In genomic region chr5:74189484-74190160, GRCm38 (mm10) we compare ENCODE assay signal across 15 mouse cellular contexts. TPM values are rescaled to one million over a fixed set of nuclear protein-coding genes. Genes with fewer than 3 reads are reported as not detected.
DNase-seq lines count a peak whose midpoint lies in the region; ATAC-seq and TF ChIP-seq lines count a peak whose summit lies in the region.
"Had no signal": no experiment of that assay in that cellular context is flagged by ENCODE, and none has a peak within 500 bp of the region (broad histone marks: within the 10 kb centered on the region; RNA-seq: fewer than 3 reads in every experiment).

No protein-coding gene starts in this region.

- no peak overlapping the region for H3K4me3 ChIP-seq in heart, embryonic 13.5 days
- H3K4me3 ChIP-seq in left cerebral cortex, adult 2 months: peak overlapping the region; percentile 18; the same call in 1 of the 2 replicates
- H3K4me3 ChIP-seq in brown adipose tissue, adult 24 weeks (ENCODE audit: insufficient read depth, low read depth, low read length): peak overlapping the region; percentile 12
- H3K4me3 ChIP-seq in forebrain, embryonic 16.5 days (replicated peaks; ENCODE audit: low read length): no peak overlapping the region
- H3K4me3 ChIP-seq: erythroblast, embryonic 14.5 days; hindbrain, embryonic 15.5 days; liver, embryonic 15.5 days; midbrain, embryonic 12.5 days; neural tube, embryonic 12.5 days had no signal

- no peak for DNase-seq in heart, adult 18-20 months
- DNase-seq in left cerebral cortex, adult 2 months (ENCODE audit: extremely low spot score in 1 of 2, low spot score in 2 of 2): no peak
- DNase-seq in left cerebral cortex, postnatal 10 days (ENCODE audit: extremely low spot score in 1 of 2, low spot score in 2 of 2): no peak
- DNase-seq: adrenal gland, adult 8-10 months; cerebellum, postnatal 36 days had no signal

- H3K4me2 ChIP-seq in heart, embryonic 13.5 days: peak overlapping the region; percentile 31; the same call in 1 of the 2 replicates
- H3K4me2 ChIP-seq in forebrain, embryonic 16.5 days (ENCODE audit: low read length): peak overlapping the region; percentile 20; the same call in 1 of the 2 replicates
- H3K4me2 ChIP-seq: hindbrain, embryonic 15.5 days; liver, embryonic 15.5 days; midbrain, embryonic 12.5 days; neural tube, embryonic 12.5 days had no signal

- ATAC-seq in heart, embryonic 13.5 days (ENCODE audit: extremely low read depth, insufficient number of reproducible peaks, low FRiP score, low TSS enrichment): no peak
- no peak for ATAC-seq in forebrain, embryonic 16.5 days
- ATAC-seq in monocyte, adult 5-6 weeks (replicated peaks; ENCODE audit: insufficient number of reproducible peaks, low FRiP score, low TSS enrichment, poor library complexity, severe bottlenecking): no peak

- intact Hi-C loops in left cerebral cortex, adult 2 months (cut with DNase I): loop anchor here (10.0 kb wide), 2 partner anchors 125 to 235 kb away; partner anchors contain the start of gene Usp46
- intact Hi-C loops in left cerebral cortex, postnatal 10 days (cut with DNase I): loop anchor here (5.0 kb wide), 1 partner anchor 97 kb away; no protein-coding TSS in a partner anchor

- H3K9ac ChIP-seq in heart, embryonic 13.5 days: peak overlapping the region; percentile 0; the same call in 1 of the 2 replicates
- no peak overlapping the region for H3K9ac ChIP-seq in forebrain, embryonic 16.5 days (replicated peaks; ENCODE audit: low read depth, low read length)
- H3K9ac ChIP-seq: hindbrain, embryonic 15.5 days; liver, embryonic 15.5 days; midbrain, embryonic 12.5 days; neural tube, embryonic 12.5 days had no signal

- H3K9me3 ChIP-seq in heart, embryonic 13.5 days: no peaks in the 10 kb centered on the region
- no peaks in the 10 kb centered on the region for H3K9me3 ChIP-seq in forebrain, embryonic 16.5 days (ENCODE audit: control insufficient read depth, low read length)
- H3K9me3 ChIP-seq: hindbrain, embryonic 15.5 days; liver, embryonic 15.5 days; midbrain, embryonic 12.5 days; neural tube, embryonic 12.5 days had no signal

- H3K27ac ChIP-seq in heart, embryonic 13.5 days (replicated peaks): peak overlapping the region; percentile 66
- peak overlapping the region; percentile 56 for H3K27ac ChIP-seq in left cerebral cortex, adult 2 months
- no peak overlapping the region for H3K27ac ChIP-seq in brown adipose tissue, adult 24 weeks (replicated peaks; ENCODE audit: low read depth, low read length)
- H3K27ac ChIP-seq in forebrain, embryonic 16.5 days (ENCODE audit: low read length): no peak overlapping the region
- H3K27ac ChIP-seq: hindbrain, embryonic 15.5 days; liver, embryonic 15.5 days; midbrain, embryonic 12.5 days; neural tube, embryonic 12.5 days had no signal

- WGBS in heart, embryonic 13.5 days: 66% methylated on average over 9 of the region's 9 CpGs
- WGBS in forebrain, embryonic 16.5 days: 31% methylated on average over 9 of the region's 9 CpGs

- TF ChIP-seq CTCF in left cerebral cortex, adult 2 months (IDR thresholded peaks at IDR 0.05): no peak

- H3K36me3 ChIP-seq in heart, embryonic 13.5 days: no peaks in the 10 kb centered on the region
- no peaks in the 10 kb centered on the region for H3K36me3 ChIP-seq in forebrain, embryonic 16.5 days (ENCODE audit: control insufficient read depth, insufficient read depth)
- H3K36me3 ChIP-seq: hindbrain, embryonic 15.5 days; liver, embryonic 15.5 days; midbrain, embryonic 12.5 days; neural tube, embryonic 12.5 days had no signal

- peaks cover 83% of the 10 kb centered on the region for H3K4me1 ChIP-seq in heart, embryonic 13.5 days
- H3K4me1 ChIP-seq in brown adipose tissue, adult 24 weeks (ENCODE audit: control insufficient read depth, insufficient read depth, insufficient read length, low read length): no peaks in the 10 kb centered on the region; the same call in none of the 2 replicates
- peaks cover 15% of the 10 kb centered on the region for H3K4me1 ChIP-seq in forebrain, embryonic 16.5 days (replicated peaks; ENCODE audit: control insufficient read depth, insufficient read depth, low read length)

- 0 out of 2 replicates have a peak, but pooled peaks cover 3% of the 10 kb centered on the region for H3K27me3 ChIP-seq in heart, embryonic 13.5 days (replicated peaks)
- peaks cover 4% of the 10 kb centered on the region; the same call in 1 of the 2 replicates for H3K27me3 ChIP-seq in forebrain, embryonic 16.5 days (replicated peaks; ENCODE audit: control insufficient read depth, insufficient read depth, low read length)
- H3K27me3 ChIP-seq: CH12.LX; hindbrain, embryonic 15.5 days had no signal

RNA-seq across cellular contexts. Expression of gene Rasl11b, which starts 5.5 kb away (rescaled TPM):
- 79.7 and 88.1 TPM in 2 replicates for polyA plus RNA-seq in heart, embryonic 13.5 days (2015; fragmentation: Nextera tagmentation; extraction: Ambion mirVana)
- 10 to 100 TPM; 28.0 to 31.6 TPM for total RNA-seq in heart, adult 18-20 months (2021)
- 100 to 1,000 TPM in 1 of 2 experiments, 10 to 100 TPM in 1; 72.5 to 103 TPM for total RNA-seq in left cerebral cortex, adult 2 months (2021)
- 10 to 100 TPM; 74.5 to 75.6 TPM for total RNA-seq in left cerebral cortex, postnatal 10 days (2021)
- 1.1 and 1.7 TPM in 2 replicates for polyA plus RNA-seq in brown adipose tissue, adult 24 weeks (2012; ENCODE audit: insufficient read depth, insufficient read length, missing spikeins)
- polyA plus RNA-seq in forebrain, embryonic 16.5 days (2015; fragmentation: Nextera tagmentation; extraction: Ambion mirVana): 31.2 and 41.5 TPM in 2 replicates
- total RNA-seq in monocyte, adult 5-6 weeks (2017): 0.57 to 0.78 TPM in 2 of 3 replicates, not detected in the other
- polyA plus RNA-seq: erythroblast, embryonic 14.5 days had no signal

Comparison
In these comparisons a context has a peak if more than half of its experiments do, and no peak if none do; other contexts are left out.
1. H3K27ac ChIP-seq: peak in heart, embryonic 13.5 days (single experiment) and left cerebral cortex, adult 2 months (single experiment); none in brown adipose tissue, adult 24 weeks (single experiment) and forebrain, embryonic 16.5 days (single experiment).
2. H3K4me3 ChIP-seq: peak in left cerebral cortex, adult 2 months (single experiment) and brown adipose tissue, adult 24 weeks (single experiment); none in heart, embryonic 13.5 days (single experiment) and forebrain, embryonic 16.5 days (single experiment).
3. RNA of gene Rasl11b, which starts 5.5 kb away (total RNA-seq): 72.5 to 103 TPM in left cerebral cortex, adult 2 months, 74.5 to 75.6 TPM in left cerebral cortex, postnatal 10 days and 28.0 to 31.6 TPM in heart, adult 18-20 months; 0.57 to 0.78 TPM in monocyte, adult 5-6 weeks; every median in the first group is over 10 times any median in the second.